Mouse (Mus musculus) lung, postnatal 14 days (tissue): ENCODE data around the gene Lrrfip1.

ENCODE experiments used
- DNase-seq: peaks from one replicate; pipeline ENCODE4 v3.0.0; 2021

Lrrfip1 gene

GRCm38 (mm10) chr1:91024464-91024863 is 25.9 kb downstream of the Lrrfip1 start:
- DNase-seq = no peak

GRCm38 (mm10) chr1:91026945-91027344 is 28.4 kb downstream of the Lrrfip1 start:
- DNase-seq = no peak

GRCm38 (mm10) chr1:91030383-91030782 is 31.8 kb downstream of the Lrrfip1 start:
- DNase-seq = no peak

GRCm38 (mm10) chr1:91031547-91031946 is 33.0 kb downstream of the Lrrfip1 start:
- no peak for DNase-seq

GRCm38 (mm10) chr1:91032393-91032971 is 33.9 kb downstream of the Lrrfip1 start:
- DNase-seq = no peak

- no peak for DNase-seq
These were observed 36.0 kb downstream of the Lrrfip1 start for GRCm38 (mm10) chr1:91034547-91034946.

GRCm38 (mm10) chr1:91035266-91035665 is 36.7 kb downstream of the Lrrfip1 start:
- no peak for DNase-seq

- DNase-seq = no peak
These were observed 38.7 kb downstream of the Lrrfip1 start for GRCm38 (mm10) chr1:91037213-91037612.

- no peak for DNase-seq
These were observed 39.5 kb downstream of the Lrrfip1 start for GRCm38 (mm10) chr1:91038010-91038409.

GRCm38 (mm10) chr1:91038531-91038930 is 40.0 kb downstream of the Lrrfip1 start:
- no peak for DNase-seq

GRCm38 (mm10) chr1:91041605-91042004 is 43.1 kb downstream of the Lrrfip1 start:
- DNase-seq = no peak

- no peak for DNase-seq
These were observed 44.7 kb downstream of the Lrrfip1 start for GRCm38 (mm10) chr1:91043191-91043590.

GRCm38 (mm10) chr1:91044176-91044575 is 45.6 kb downstream of the Lrrfip1 start:
- DNase-seq = no peak

GRCm38 (mm10) chr1:91044648-91045047 is 46.1 kb downstream of the Lrrfip1 start:
- no peak for DNase-seq

- no peak for DNase-seq
These were observed 47.7 kb downstream of the Lrrfip1 start for GRCm38 (mm10) chr1:91046237-91046636.

- no peak for DNase-seq
These were observed 50.8 kb downstream of the Lrrfip1 start for GRCm38 (mm10) chr1:91049296-91049695.

GRCm38 (mm10) chr1:91051461-91052094 is 53.0 kb downstream of the Lrrfip1 start:
- DNase-seq = no peak

GRCm38 (mm10) chr1:91052747-91053181 is 54.2 kb downstream of the Lrrfip1 start:
- peak; percentile 95 for DNase-seq

GRCm38 (mm10) chr1:91053218-91054073 is 54.9 kb downstream of the Lrrfip1 start:
- peak; percentile 81 for DNase-seq

- DNase-seq = peak; percentile 64
These were observed 55.5 kb downstream of the Lrrfip1 start for GRCm38 (mm10) chr1:91054074-91054471.

- peak; percentile 68 for DNase-seq
These were observed 56.3 kb downstream of the Lrrfip1 start for GRCm38 (mm10) chr1:91054815-91055214.

GRCm38 (mm10) chr1:91055744-91056143 is 57.2 kb downstream of the Lrrfip1 start:
- no peak for DNase-seq

- no peak for DNase-seq
These were observed 57.9 kb downstream of the Lrrfip1 start for GRCm38 (mm10) chr1:91056416-91056815.
